Mouse (Mus musculus) myocyte (in vitro differentiated cells): ENCODE results near the gene Mctp1.

Source experiments
- POLR2A ChIP-seq: IDR thresholded peaks from one replicate; pipeline ENCODE4 v1.6.1; 2011; ENCODE audit warnings: low read depth, mild to moderate bottlenecking, control low read depth, moderate library complexity; ENCODE audit not compliant: insufficient read length
- SRF ChIP-seq: IDR thresholded peaks from one replicate; pipeline ENCODE4 v1.6.1; 2011; ENCODE audit warnings: low read depth; ENCODE audit not compliant: control insufficient read depth, insufficient read length
- USF1 ChIP-seq: IDR thresholded peaks from one replicate; pipeline ENCODE4 v1.6.1; 2011; ENCODE audit warnings: low read depth, mild to moderate bottlenecking, control low read depth, moderate library complexity

- TF ChIP-seq POLR2A (no peak), SRF (no peak), USF1 (no peak)
These were observed 453.7 kb downstream of the Mctp1 start for GRCm38 (mm10) chr13:76838031-76838430.
